Mouse (Mus musculus) heart, postnatal 0 days (tissue): Measurements from ENCODE around the gene Tenm3.

Experiments
- CTCF ChIP-seq: IDR thresholded peaks from 2 replicates; pipeline ENCODE4 v1.5.1; 2016; ENCODE audit warnings: antibody characterized with exemption, control low read depth, low read depth
- EP300 ChIP-seq: IDR thresholded peaks from 2 replicates; pipeline ENCODE4 v1.6.1; 2016; ENCODE audit warnings: antibody characterized with exemption, low read depth

- no peak for TF ChIP-seq CTCF
- no peak for TF ChIP-seq EP300
These were observed 524.1 kb downstream of the Tenm3 start for GRCm38 (mm10) chr8:48319674-48320073.
